Mouse (Mus musculus) heart, postnatal 14 days (tissue): ENCODE measurements around the gene Jrkl. TPM values are rescaled to one million over a fixed set of nuclear protein-coding genes. Genes with fewer than 3 reads are reported as not detected.

ENCODE experiments used
- total RNA-seq, 2 experiments: library from RNA; stranded (reverse); gene quantifications; 2 replicates each; pipeline ENCODE4 v1.2.3; 2021

Jrkl gene
- total RNA-seq, 2 experiments from 2014 or later: 6.7 to 6.8 TPM

Other genes with a start within 250 kb of the Jrkl start
- gene Ccdc82, start 1.1 kb upstream of the Jrkl start, total RNA-seq: 10 to 100 TPM in 1 of 2 experiments, 1 to 10 TPM in 1; 9.4 to 10.1 TPM
- 1 to 10 TPM; 7.6 to 8.6 TPM for gene Maml2, start 52.1 kb upstream of the Jrkl start, total RNA-seq
- not detected for gene Gm17571, start 200.9 kb upstream of the Jrkl start, total RNA-seq